Mouse (Mus musculus) ES-Bruce4 (cell line): ENCODE data around the gene Kctd10. TPM values are rescaled to one million over a fixed set of nuclear protein-coding genes. Genes with fewer than 3 reads are reported as not detected.
A peak's percentile ranks its signal among the peaks of the same experiment; 100 is the strongest.

ENCODE experiments used
- H3K27ac ChIP-seq: 2 replicates; pipeline ENCODE4 v1.5.1; 2012; ENCODE audit warnings: low read length, inconsistent platforms; ENCODE audit not compliant: insufficient read depth
- H3K27me3 ChIP-seq: 2 replicates; pipeline ENCODE4 v1.6.1; 2012; ENCODE audit warnings: mild to moderate bottlenecking, low read length, inconsistent platforms; ENCODE audit not compliant: control insufficient read depth, poor library complexity, insufficient read depth, severe bottlenecking
- H3K36me3 ChIP-seq: 2 replicates; pipeline ENCODE4 v1.6.1; 2012; ENCODE audit warnings: inconsistent platforms, mild to moderate bottlenecking, low read length, moderate library complexity; ENCODE audit not compliant: control insufficient read depth, poor library complexity, insufficient read depth, severe bottlenecking
- H3K4me1 ChIP-seq: one replicate; pipeline ENCODE4 v1.8.1; 2011; ENCODE audit warnings: low read length; ENCODE audit not compliant: control insufficient read depth, insufficient read depth
- H3K4me3 ChIP-seq: 2 replicates; pipeline ENCODE4 v1.5.1; 2011; ENCODE audit warnings: low read depth, mild to moderate bottlenecking, low read length
- H3K9ac ChIP-seq: 2 replicates; pipeline ENCODE4 v1.6.1; 2012; ENCODE audit warnings: low read depth, mild to moderate bottlenecking, inconsistent platforms; ENCODE audit not compliant: poor library complexity, severe bottlenecking
- H3K9me3 ChIP-seq: replicated peaks from 2 replicates; pipeline ENCODE4 v1.6.1; 2012; ENCODE audit warnings: mild to moderate bottlenecking, low read length, inconsistent platforms; ENCODE audit not compliant: control insufficient read depth, poor library complexity, insufficient read depth, severe bottlenecking
- CTCF ChIP-seq: IDR thresholded peaks from one replicate; pipeline ENCODE4 v1.8.1; 2011; ENCODE audit warnings: low read depth, low read length
- EP300 ChIP-seq: IDR thresholded peaks from 2 replicates; pipeline ENCODE4 v1.6.1; 2011; ENCODE audit warnings: low read depth, low read length; ENCODE audit not compliant: insufficient read depth
- POLR2A ChIP-seq: IDR thresholded peaks from one replicate; pipeline ENCODE4 v1.8.1; 2011; ENCODE audit warnings: low read length; ENCODE audit not compliant: insufficient read depth
- polyA plus RNA-seq: library from polyadenylated mRNA; stranded (reverse); fragments of >200 nt; gene quantifications from 2 replicates; pipeline ENCODE4 v1.2.4, GENCODE M21; 2011; ENCODE audit warnings: low read depth; ENCODE audit not compliant: missing spikeins, insufficient read depth, insufficient read length

The Kctd10 gene
- polyA plus RNA-seq, 1 experiment: 60.4 TPM

DNA sequence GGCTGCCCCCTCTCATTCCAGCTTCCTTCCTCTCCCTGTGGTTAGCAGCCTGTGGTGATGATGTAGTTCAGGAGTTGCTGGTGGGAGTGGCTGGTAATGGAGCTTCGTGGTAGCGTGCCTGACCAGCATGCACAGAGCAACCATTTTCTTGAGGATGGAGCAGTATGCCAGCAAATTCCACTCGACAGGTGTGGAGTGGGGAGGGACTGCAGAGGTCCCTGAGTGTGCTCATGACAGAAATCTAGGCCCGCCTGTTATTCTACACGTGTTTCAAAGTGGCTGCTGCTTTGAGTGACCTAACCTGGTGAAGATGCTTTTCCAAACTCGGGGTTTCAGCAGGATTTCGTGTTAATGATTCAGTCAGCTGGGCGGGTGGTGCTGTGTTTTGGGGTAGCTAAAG is 4.1 kb upstream of the Kctd10 start:
- no peaks in the 10 kb centered on the region for H3K27me3 ChIP-seq
- H3K9me3 ChIP-seq: no peaks in the 10 kb centered on the region
- no peak overlapping the region for H3K9ac ChIP-seq
- no peak for TF ChIP-seq CTCF
- no peak overlapping the region for H3K4me3 ChIP-seq
- 0 out of 2 replicates have a peak, but pooled peaks cover 6% of the 10 kb centered on the region for H3K36me3 ChIP-seq
- H3K27ac ChIP-seq: no peak overlapping the region
- no peaks in the 10 kb centered on the region for H3K4me1 ChIP-seq

- no peaks in the 10 kb centered on the region for H3K4me1 ChIP-seq
- 0 out of 2 replicates have a peak, but pooled peaks cover 6% of the 10 kb centered on the region for H3K36me3 ChIP-seq
- no peak overlapping the region for H3K4me3 ChIP-seq
- TF ChIP-seq POLR2A: no peak
- TF ChIP-seq CTCF: peak; percentile 81
- H3K27ac ChIP-seq: no peak overlapping the region
- no peak overlapping the region for H3K9ac ChIP-seq
- no peaks in the 10 kb centered on the region for H3K27me3 ChIP-seq
- H3K9me3 ChIP-seq: no peaks in the 10 kb centered on the region
Measured at GRCm38 (mm10) chr5:114383184-114383904, 3.0 kb upstream of the Kctd10 start.

GRCm38 (mm10) chr5:114381013-114381351 is 674 bp upstream of the Kctd10 start:
- H3K36me3 ChIP-seq: 0 out of 2 replicates have a peak, but pooled peaks cover 6% of the 10 kb centered on the region
- H3K4me3 ChIP-seq: peak overlapping the region; percentile 99
- TF ChIP-seq CTCF (no peak), POLR2A (no peak), EP300 (no peak)
- peak overlapping the region; percentile 99 for H3K9ac ChIP-seq
- no peaks in the 10 kb centered on the region for H3K9me3 ChIP-seq
- no peaks in the 10 kb centered on the region for H3K27me3 ChIP-seq
- no peak overlapping the region for H3K27ac ChIP-seq
- no peaks in the 10 kb centered on the region for H3K4me1 ChIP-seq

- H3K36me3 ChIP-seq: no peaks in the 10 kb centered on the region
- peak overlapping the region; percentile 99 for H3K9ac ChIP-seq
- TF ChIP-seq EP300: no peak
- TF ChIP-seq CTCF: no peak
- no peak for TF ChIP-seq POLR2A
- H3K4me1 ChIP-seq: peaks cover under 1% of the 10 kb centered on the region
- no peak overlapping the region for H3K27ac ChIP-seq
- H3K27me3 ChIP-seq: no peaks in the 10 kb centered on the region
- H3K9me3 ChIP-seq: no peaks in the 10 kb centered on the region
- peak overlapping the region; percentile 87 for H3K4me3 ChIP-seq
Measured at GRCm38 (mm10) chr5:114379763-114380162, 545 bp downstream of the Kctd10 start.

DNA sequence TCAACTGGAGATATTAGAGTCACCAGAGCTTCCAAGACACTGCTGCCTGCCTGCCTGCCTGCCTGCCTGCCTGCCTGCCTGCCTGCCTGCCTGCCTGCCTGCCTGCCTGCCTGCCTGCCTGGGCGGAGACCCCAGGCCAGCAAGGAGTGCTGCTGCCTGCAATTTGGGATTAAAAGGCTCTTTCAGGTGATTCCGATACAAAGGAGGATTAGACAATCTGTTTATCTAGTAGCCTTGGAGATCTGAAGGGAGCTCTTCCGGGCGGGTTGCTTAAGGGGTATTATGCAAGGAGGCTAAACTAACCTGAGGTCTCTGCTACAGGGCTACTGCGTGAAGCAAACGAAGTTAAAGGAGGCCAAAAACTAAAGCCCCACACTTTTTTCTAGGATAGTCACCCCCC is 1.4 kb downstream of the Kctd10 start:
- H3K4me3 ChIP-seq: no peak overlapping the region
- no peaks in the 10 kb centered on the region for H3K36me3 ChIP-seq
- H3K9ac ChIP-seq: peak overlapping the region; percentile 99; the same call in 1 of the 2 replicates
- no peaks in the 10 kb centered on the region for H3K9me3 ChIP-seq
- no peak overlapping the region for H3K27ac ChIP-seq
- TF ChIP-seq CTCF: no peak
- no peak for TF ChIP-seq EP300
- no peak for TF ChIP-seq POLR2A
- H3K27me3 ChIP-seq: no peaks in the 10 kb centered on the region
- H3K4me1 ChIP-seq: peaks cover 5% of the 10 kb centered on the region

DNA sequence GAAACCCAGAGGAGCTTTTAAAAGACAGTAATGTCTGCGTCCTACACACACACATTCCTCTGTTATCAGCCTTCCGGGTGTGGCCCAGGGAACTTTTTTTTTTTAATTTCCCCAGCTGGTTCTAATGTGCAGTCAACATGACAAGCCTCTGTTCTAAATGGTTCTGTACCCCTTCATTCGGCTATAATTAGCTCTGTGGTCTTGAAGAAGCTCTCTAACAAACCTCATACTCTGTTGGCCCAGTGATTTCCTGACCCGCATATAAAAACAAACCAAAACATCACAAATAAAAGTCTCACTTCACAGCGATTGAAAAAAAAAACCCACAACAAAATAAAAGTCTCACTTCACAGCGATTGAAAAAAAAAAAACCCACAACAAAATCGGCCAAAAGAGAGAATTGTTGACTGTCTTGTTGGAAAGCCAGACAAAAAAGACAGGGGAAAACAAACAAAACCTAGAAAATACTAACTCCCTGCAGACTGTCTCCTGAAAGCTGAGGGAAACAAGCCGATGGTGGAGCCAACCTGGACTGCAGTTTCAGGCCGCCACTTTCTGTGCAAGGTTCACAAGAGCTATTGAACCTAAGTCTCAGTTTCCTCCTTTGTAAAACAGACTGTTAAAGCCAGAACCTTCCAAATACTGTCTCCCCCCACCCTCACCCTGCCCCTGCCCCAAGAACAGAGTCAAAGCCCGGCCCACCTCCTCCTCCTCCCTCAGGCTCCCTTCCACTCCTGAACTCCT is 2.0 kb downstream of the Kctd10 start:
- no peak overlapping the region for H3K27ac ChIP-seq

More for the DNA sequence above, 2.0 kb downstream of the Kctd10 start:
- TF ChIP-seq POLR2A (no peak), CTCF (no peak), EP300 (no peak)
- peaks cover 5% of the 10 kb centered on the region for H3K4me1 ChIP-seq
- H3K9ac ChIP-seq: 0 out of 2 replicates have a peak overlapping the region, but pooled peaks have one; percentile 99
- no peaks in the 10 kb centered on the region for H3K36me3 ChIP-seq
- no peak overlapping the region for H3K4me3 ChIP-seq
- H3K9me3 ChIP-seq: no peaks in the 10 kb centered on the region
- H3K27me3 ChIP-seq: no peaks in the 10 kb centered on the region
